Mouse (Mus musculus) left cerebral cortex, adult 2 months (tissue): ENCODE measurements at regions not wholly inside any gene's neighbourhood (a gene's known extent, or its start where the extent isn't known, plus 50 kb on each side); places are given as distances from the start of the nearest gene placed in this dataset.

Source experiments
- DNase-seq, 2 experiments: peaks; one replicate each; pipeline ENCODE4 v3.0.0; 2021 to 2022; ENCODE audit warnings: low spot score in 2 of 2, mixed read lengths in 1 of 2; ENCODE audit errors: extremely low spot score in 1 of 2
- H3K27ac ChIP-seq: fragments of 200-600 bp; 2 replicates; pipeline ENCODE4 v1.8.1; 2022
- H3K4me3 ChIP-seq: fragments of 200-600 bp; 2 replicates; pipeline ENCODE4 v1.8.1; 2022
- CTCF ChIP-seq: fragments of 200-600 bp; IDR thresholded peaks from 2 replicates; pipeline ENCODE4 v1.8.1; 2022; ENCODE audit warnings: antibody characterized with exemption, mild to moderate bottlenecking, moderate library complexity
- intact Hi-C: fragments of 180-260 bp; cut with DNase I; formaldehyde crosslinking; loops from one replicate; pipeline ENCODE4 v1.15.1; 2025

- DNase-seq = no peak
- Histone ChIP-seq H3K4me3 (no peak overlapping the region), H3K27ac (no peak overlapping the region)
- intact Hi-C loops = no loop called here
- no peak for TF ChIP-seq CTCF
Observed at GRCm38 (mm10) chr14:98877956-98878355, 116.2 kb downstream of the Rpl36a-ps1 start.

- TF ChIP-seq CTCF = no peak
- no peak for DNase-seq
- intact Hi-C loops = no loop called here
- Histone ChIP-seq H3K27ac (no peak overlapping the region), H3K4me3 (no peak overlapping the region)
Observed at GRCm38 (mm10) chr14:98873446-98873845, 120.7 kb downstream of the Rpl36a-ps1 start.

GRCm38 (mm10) chr14:98869888-98870287 lies 124.2 kb downstream of the Rpl36a-ps1 start:
- no peak for TF ChIP-seq CTCF
- DNase-seq = no peak
- Histone ChIP-seq H3K27ac (no peak overlapping the region), H3K4me3 (no peak overlapping the region)
- intact Hi-C loops = no loop called here

- DNase-seq = no peak
- TF ChIP-seq CTCF = no peak
- intact Hi-C loops = no loop called here
- no peak overlapping the region for H3K27ac ChIP-seq
- H3K4me3 ChIP-seq = no peak overlapping the region
Observed at GRCm38 (mm10) chr14:98866880-98867279, 127.2 kb downstream of the Rpl36a-ps1 start.

- no peak for DNase-seq
- TF ChIP-seq CTCF = no peak
- Histone ChIP-seq H3K4me3 (no peak overlapping the region), H3K27ac (no peak overlapping the region)
- intact Hi-C loops = no loop called here
Observed at GRCm38 (mm10) chr14:98864001-98864400, 130.1 kb downstream of the Rpl36a-ps1 start.

GRCm38 (mm10) chr14:98863598-98863997 lies 130.5 kb downstream of the Rpl36a-ps1 start:
- Histone ChIP-seq H3K27ac (no peak overlapping the region), H3K4me3 (no peak overlapping the region)
- no peak for DNase-seq
- no peak for TF ChIP-seq CTCF
- intact Hi-C loops = no loop called here

- Histone ChIP-seq H3K27ac (no peak overlapping the region), H3K4me3 (no peak overlapping the region)
- no peak for DNase-seq
- no peak for TF ChIP-seq CTCF
- intact Hi-C loops = no loop called here
Observed at GRCm38 (mm10) chr14:98862095-98862735, 131.9 kb downstream of the Rpl36a-ps1 start.

- Histone ChIP-seq H3K27ac (no peak overlapping the region), H3K4me3 (no peak overlapping the region)
- intact Hi-C loops = no loop called here
- TF ChIP-seq CTCF = no peak
- DNase-seq = no peak
Observed at GRCm38 (mm10) chr14:98858801-98859200, 135.3 kb downstream of the Rpl36a-ps1 start.

GRCm38 (mm10) chr14:98848500-98848899 lies 145.6 kb downstream of the Rpl36a-ps1 start:
- Histone ChIP-seq H3K27ac (no peak overlapping the region), H3K4me3 (no peak overlapping the region)
- intact Hi-C loops = no loop called here
- no peak for DNase-seq
- no peak for TF ChIP-seq CTCF

GRCm38 (mm10) chr14:98844221-98844620 lies 149.9 kb downstream of the Rpl36a-ps1 start:
- intact Hi-C loops = no loop called here
- H3K27ac ChIP-seq = no peak overlapping the region
- TF ChIP-seq CTCF = no peak

GRCm38 (mm10) chr14:98834316-98834715 lies 159.8 kb downstream of the Rpl36a-ps1 start:
- Histone ChIP-seq H3K27ac (no peak overlapping the region), H3K4me3 (no peak overlapping the region)
- no peak for DNase-seq
- intact Hi-C loops = no loop called here
- no peak for TF ChIP-seq CTCF

More at GRCm38 (mm10) chr14:98844221-98844620, 149.9 kb downstream of the Rpl36a-ps1 start:
- DNase-seq = no peak
- H3K4me3 ChIP-seq = no peak overlapping the region

GRCm38 (mm10) chr14:98833230-98833999 lies 160.7 kb downstream of the Rpl36a-ps1 start:
- DNase-seq = no peak
- no peak for TF ChIP-seq CTCF
- Histone ChIP-seq H3K4me3 (no peak overlapping the region), H3K27ac (no peak overlapping the region)
- intact Hi-C loops = no loop called here

- TF ChIP-seq CTCF = no peak
- intact Hi-C loops = no loop called here
- Histone ChIP-seq H3K27ac (no peak overlapping the region), H3K4me3 (no peak overlapping the region)
- DNase-seq = no peak
Observed at GRCm38 (mm10) chr14:98832401-98832800, 161.7 kb downstream of the Rpl36a-ps1 start.
